Mouse (Mus musculus): Measurements from ENCODE around the gene Tril.

Gene Tril

GRCm38 (mm10) chr6:53820486-53820985 is at the start of gene Tril:
Tril (minus strand) TSS chr6:53820830.
- DNase-seq (ENCODE audit: low spot score in 2 of 2) = peak; percentile 81 to 82

- no peak for DNase-seq (ENCODE audit: low spot score in 2 of 2)
Observed at GRCm38 (mm10) chr6:53863011-53863410, 42.4 kb upstream of the Tril start.

- no peak for DNase-seq (ENCODE audit: low spot score in 2 of 2)
Observed at GRCm38 (mm10) chr6:53859106-53859505, 38.5 kb upstream of the Tril start.

- DNase-seq (ENCODE audit: low spot score in 2 of 2) = no peak
Observed at GRCm38 (mm10) chr6:53857822-53858221, 37.2 kb upstream of the Tril start.

GRCm38 (mm10) chr6:53856775-53857174 is 36.1 kb upstream of the Tril start:
- no peak for DNase-seq (ENCODE audit: low spot score in 2 of 2)

- no peak for DNase-seq (ENCODE audit: low spot score in 2 of 2)
Observed at GRCm38 (mm10) chr6:53854971-53855856, 34.6 kb upstream of the Tril start.

- no peak for DNase-seq (ENCODE audit: low spot score in 2 of 2)
Observed at GRCm38 (mm10) chr6:53854226-53854625, 33.6 kb upstream of the Tril start.

- DNase-seq (ENCODE audit: low spot score in 2 of 2) = no peak
Observed at GRCm38 (mm10) chr6:53853546-53853945, 32.9 kb upstream of the Tril start.

GRCm38 (mm10) chr6:53844626-53845025 is 24.0 kb upstream of the Tril start:
- DNase-seq (ENCODE audit: low spot score in 2 of 2) = no peak

GRCm38 (mm10) chr6:53825213-53825612 is 4.6 kb upstream of the Tril start:
- DNase-seq (ENCODE audit: low spot score in 2 of 2) = peak in 1 of 2 experiments; percentile 58

- no peak for DNase-seq (ENCODE audit: low spot score in 2 of 2)
Observed at GRCm38 (mm10) chr6:53821041-53821501, 441 bp upstream of the Tril start.

GRCm38 (mm10) chr6:53819761-53820485 is 707 bp downstream of the Tril start:
- DNase-seq (ENCODE audit: low spot score in 2 of 2) = peak; percentile 33 to 62

GRCm38 (mm10) chr6:53818732-53819661 is 1.6 kb downstream of the Tril start:
- peak; percentile 47 to 68 for DNase-seq (ENCODE audit: low spot score in 2 of 2)

GRCm38 (mm10) chr6:53818264-53818731 is 2.3 kb downstream of the Tril start:
- peak; percentile 78 to 85 for DNase-seq (ENCODE audit: low spot score in 2 of 2)

GRCm38 (mm10) chr6:53817763-53818174 is 2.9 kb downstream of the Tril start:
- DNase-seq (ENCODE audit: low spot score in 2 of 2) = peak in 1 of 2 experiments; percentile 36

GRCm38 (mm10) chr6:53816661-53817060 is 4.0 kb downstream of the Tril start:
- no peak for DNase-seq (ENCODE audit: low spot score in 2 of 2)

- no peak for DNase-seq (ENCODE audit: low spot score in 2 of 2)
Observed at GRCm38 (mm10) chr6:53815691-53816090, 4.9 kb downstream of the Tril start.

GRCm38 (mm10) chr6:53814214-53814613 is 6.4 kb downstream of the Tril start:
- no peak for DNase-seq (ENCODE audit: low spot score in 2 of 2)

- no peak for DNase-seq (ENCODE audit: low spot score in 2 of 2)
Observed at GRCm38 (mm10) chr6:53812242-53812641, 8.4 kb downstream of the Tril start.

- DNase-seq (ENCODE audit: low spot score in 2 of 2) = no peak
Observed at GRCm38 (mm10) chr6:53808801-53809200, 11.8 kb downstream of the Tril start.

GRCm38 (mm10) chr6:53807185-53807584 is 13.4 kb downstream of the Tril start:
- no peak for DNase-seq (ENCODE audit: low spot score in 2 of 2)
